Mouse (Mus musculus): ENCODE measurements around the gene Dph5. TPM values are rescaled to one million over a fixed set of nuclear protein-coding genes. Genes with fewer than 3 reads are reported as not detected.

Gene Dph5
- polyA plus RNA-seq, 1 experiment = 10.2 TPM

DNA sequence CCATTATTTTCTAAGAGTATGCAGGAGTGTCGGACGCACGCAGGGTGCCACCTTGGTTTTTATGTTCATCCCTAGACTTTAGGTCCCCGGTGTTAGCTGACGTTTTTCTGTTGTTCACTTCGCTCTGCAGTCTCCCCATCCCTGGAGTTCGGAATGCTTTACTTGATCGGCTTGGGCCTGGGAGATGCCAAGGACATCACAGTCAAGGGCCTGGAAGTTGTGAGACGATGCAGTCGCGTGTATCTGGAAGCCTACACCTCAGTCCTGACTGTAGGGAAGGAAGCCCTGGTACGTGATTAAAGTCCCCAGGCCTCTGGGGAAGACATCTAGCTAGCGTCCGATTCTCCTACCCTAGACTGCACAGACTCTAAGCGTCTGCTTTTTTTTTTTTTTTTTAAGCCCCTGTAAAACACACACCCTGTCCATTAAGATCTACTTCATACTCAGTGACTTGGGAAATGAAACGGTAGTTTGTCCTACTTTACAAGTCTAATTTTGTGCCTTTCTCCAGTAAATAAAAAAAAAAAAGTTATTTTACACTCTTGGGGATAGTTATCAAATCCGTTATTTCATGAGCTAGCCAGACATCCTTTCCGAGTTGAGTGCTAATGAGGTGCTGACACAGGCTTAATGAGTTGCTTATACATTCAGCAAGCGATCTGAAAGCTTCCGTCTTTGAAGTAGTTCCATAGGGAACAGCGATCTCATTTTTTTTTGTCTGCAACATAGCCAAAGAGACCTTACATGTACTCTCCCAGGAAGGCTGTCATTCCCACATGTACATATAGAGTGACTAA is 871 bp downstream of the Dph5 start:
- H3K4me1 ChIP-seq (ENCODE audit: control insufficient read depth, insufficient read depth, insufficient read length) = no peaks in the 10 kb centered on the region; the same call in 1 of the 2 replicates
- peak overlapping the region; percentile 92 for H3K4me3 ChIP-seq (ENCODE audit: extremely low read depth, insufficient read depth, insufficient read length)
- H3K36me3 ChIP-seq (ENCODE audit: control insufficient read depth, insufficient read depth, low read length) = peaks cover 5% of the 10 kb centered on the region; the same call in 1 of the 2 replicates
- 4% methylated on average over 21 of the region's 21 CpGs for WGBS
- H3K27ac ChIP-seq (ENCODE audit: insufficient read depth, low read length) = peak overlapping the region; percentile 82
- peak in 1 of 2 experiments; percentile 11 for DNase-seq (ENCODE audit: low read depth in 1 of 2, low spot score in 2 of 2)
- H3K27me3 ChIP-seq (ENCODE audit: control insufficient read depth, insufficient read depth, low read length) = no peaks in the 10 kb centered on the region
- TF ChIP-seq POLR2A (IDR thresholded peaks at IDR 0.05; ENCODE audit: low read depth, low read length) = no peak
- no peak for TF ChIP-seq CTCF (IDR thresholded peaks at IDR 0.05; ENCODE audit: extremely low read depth, insufficient read depth, insufficient read length, insufficient replicate concordance)

- WGBS = 85% methylated on average over 4 of the region's 4 CpGs
- TF ChIP-seq CTCF (IDR thresholded peaks at IDR 0.05; ENCODE audit: extremely low read depth, insufficient read depth, insufficient read length, insufficient replicate concordance) (no peak), POLR2A (IDR thresholded peaks at IDR 0.05; ENCODE audit: low read depth, low read length) (no peak)
- H3K27ac ChIP-seq (ENCODE audit: insufficient read depth, low read length) = no peak overlapping the region
These were observed 4.7 kb downstream of the Dph5 start for GRCm38 (mm10) chr3:115892341-115892740.

GRCm38 (mm10) chr3:115893166-115893565 is 5.5 kb downstream of the Dph5 start:
- DNase-seq (ENCODE audit: low read depth in 1 of 2, low spot score in 2 of 2) = no peak
- Histone ChIP-seq H3K4me1 (ENCODE audit: control insufficient read depth, insufficient read depth, insufficient read length) (no peaks in the 10 kb centered on the region; the same call in 1 of the 2 replicates), H3K27me3 (ENCODE audit: control insufficient read depth, insufficient read depth, low read length) (no peaks in the 10 kb centered on the region), H3K4me3 (ENCODE audit: extremely low read depth, insufficient read depth, insufficient read length) (no peak overlapping the region), H3K36me3 (ENCODE audit: control insufficient read depth, insufficient read depth, low read length) (peaks cover 12% of the 10 kb centered on the region), H3K27ac (ENCODE audit: insufficient read depth, low read length) (no peak overlapping the region)
- TF ChIP-seq CTCF (IDR thresholded peaks at IDR 0.05; ENCODE audit: extremely low read depth, insufficient read depth, insufficient read length, insufficient replicate concordance) (no peak), POLR2A (IDR thresholded peaks at IDR 0.05; ENCODE audit: low read depth, low read length) (no peak)
- WGBS = 91% methylated on average over 2 of the region's 2 CpGs

More at GRCm38 (mm10) chr3:115892341-115892740, 4.7 kb downstream of the Dph5 start:
- DNase-seq (ENCODE audit: low read depth in 1 of 2, low spot score in 2 of 2) = no peak
- H3K4me3 ChIP-seq (ENCODE audit: extremely low read depth, insufficient read depth, insufficient read length) = no peak overlapping the region
- no peaks in the 10 kb centered on the region for H3K27me3 ChIP-seq (ENCODE audit: control insufficient read depth, insufficient read depth, low read length)
- H3K4me1 ChIP-seq (ENCODE audit: control insufficient read depth, insufficient read depth, insufficient read length) = no peaks in the 10 kb centered on the region; the same call in 1 of the 2 replicates
- peaks cover 12% of the 10 kb centered on the region for H3K36me3 ChIP-seq (ENCODE audit: control insufficient read depth, insufficient read depth, low read length)

DNA sequence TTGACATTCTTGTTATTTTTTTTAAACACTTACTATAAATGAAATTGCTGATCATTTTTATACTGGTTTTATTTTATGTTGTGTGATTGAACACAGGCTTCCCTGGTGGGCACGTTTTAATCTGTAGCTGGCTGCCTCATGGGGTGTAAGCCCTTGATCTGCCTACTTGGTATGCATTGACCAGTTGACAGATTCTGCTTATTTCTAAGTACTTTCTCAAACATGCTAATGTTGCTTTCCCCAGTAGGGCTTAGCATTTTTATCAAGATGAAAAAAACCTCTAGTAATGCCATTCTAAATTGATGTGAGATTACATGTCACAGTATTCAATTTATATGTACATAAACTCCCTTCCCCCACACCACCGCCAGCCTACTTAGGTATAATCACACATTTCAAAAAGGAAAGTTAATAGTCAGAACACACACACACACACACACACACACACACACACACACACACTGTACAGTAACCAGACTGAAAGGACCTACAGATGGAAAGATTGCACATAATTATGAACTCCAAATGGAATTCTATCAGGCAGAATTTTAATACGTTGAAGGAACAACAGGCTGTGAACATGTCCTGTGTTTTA is 10.8 kb downstream of the Dph5 start:
- Histone ChIP-seq H3K36me3 (ENCODE audit: control insufficient read depth, insufficient read depth, low read length) (peaks cover 9% of the 10 kb centered on the region), H3K4me1 (ENCODE audit: control insufficient read depth, insufficient read depth, insufficient read length) (peaks cover 3% of the 10 kb centered on the region)
- no peak for TF ChIP-seq CTCF (IDR thresholded peaks at IDR 0.05; ENCODE audit: extremely low read depth, insufficient read depth, insufficient read length, insufficient replicate concordance)
- no peak for TF ChIP-seq POLR2A (IDR thresholded peaks at IDR 0.05; ENCODE audit: low read depth, low read length)

GRCm38 (mm10) chr3:115902301-115902956 is 14.8 kb downstream of the Dph5 start:
- 44% methylated on average over 9 of the region's 9 CpGs for WGBS
- Histone ChIP-seq H3K36me3 (ENCODE audit: control insufficient read depth, insufficient read depth, low read length) (peaks cover 4% of the 10 kb centered on the region; the same call in 1 of the 2 replicates), H3K4me1 (ENCODE audit: control insufficient read depth, insufficient read depth, insufficient read length) (peaks cover 3% of the 10 kb centered on the region), H3K27ac (ENCODE audit: insufficient read depth, low read length) (no peak overlapping the region; the same call in 1 of the 2 replicates), H3K27me3 (ENCODE audit: control insufficient read depth, insufficient read depth, low read length) (no peaks in the 10 kb centered on the region), H3K4me3 (ENCODE audit: extremely low read depth, insufficient read depth, insufficient read length) (no peak overlapping the region)
- DNase-seq (ENCODE audit: low read depth in 1 of 2, low spot score in 2 of 2) = peak in 1 of 2 experiments; percentile 66
- TF ChIP-seq CTCF (IDR thresholded peaks at IDR 0.05; ENCODE audit: extremely low read depth, insufficient read depth, insufficient read length, insufficient replicate concordance) = peak; percentile 5; the same call in 1 of the 2 replicates
- TF ChIP-seq POLR2A (IDR thresholded peaks at IDR 0.05; ENCODE audit: low read depth, low read length) = no peak

More for the DNA sequence above, 10.8 kb downstream of the Dph5 start:
- no peak for DNase-seq (ENCODE audit: low read depth in 1 of 2, low spot score in 2 of 2)
- no peaks in the 10 kb centered on the region for H3K27me3 ChIP-seq (ENCODE audit: control insufficient read depth, insufficient read depth, low read length)
- H3K27ac ChIP-seq (ENCODE audit: insufficient read depth, low read length) = no peak overlapping the region
- 87% methylated on average over 3 of the region's 3 CpGs for WGBS
- H3K4me3 ChIP-seq (ENCODE audit: extremely low read depth, insufficient read depth, insufficient read length) = no peak overlapping the region

- 89% methylated on average over 3 of the region's 3 CpGs for WGBS
- no peak for TF ChIP-seq CTCF (IDR thresholded peaks at IDR 0.05; ENCODE audit: extremely low read depth, insufficient read depth, insufficient read length, insufficient replicate concordance)
- TF ChIP-seq POLR2A (IDR thresholded peaks at IDR 0.05; ENCODE audit: low read depth, low read length) = no peak
These were observed 17.4 kb downstream of the Dph5 start for GRCm38 (mm10) chr3:115905067-115905466.

More at GRCm38 (mm10) chr3:115905067-115905466, 17.4 kb downstream of the Dph5 start:
- H3K27me3 ChIP-seq (ENCODE audit: control insufficient read depth, insufficient read depth, low read length) = no peaks in the 10 kb centered on the region
- DNase-seq (ENCODE audit: low read depth in 1 of 2, low spot score in 2 of 2) = no peak
- H3K27ac ChIP-seq (ENCODE audit: insufficient read depth, low read length) = no peak overlapping the region
- H3K36me3 ChIP-seq (ENCODE audit: control insufficient read depth, insufficient read depth, low read length) = peaks cover 3% of the 10 kb centered on the region; the same call in 1 of the 2 replicates
- no peak overlapping the region for H3K4me3 ChIP-seq (ENCODE audit: extremely low read depth, insufficient read depth, insufficient read length)
- H3K4me1 ChIP-seq (ENCODE audit: control insufficient read depth, insufficient read depth, insufficient read length) = peaks cover 3% of the 10 kb centered on the region

Data from spleen, adult 2 months (tissue).